Mouse (Mus musculus): ENCODE data around the gene Iqschfp.

Gene Iqschfp

GRCm38 (mm10) chr3:68492513-68492912 lies 600.5 kb downstream of the Iqschfp start:
- in situ Hi-C loops (cut with MseI, MboI), result no loop called here

DNA sequence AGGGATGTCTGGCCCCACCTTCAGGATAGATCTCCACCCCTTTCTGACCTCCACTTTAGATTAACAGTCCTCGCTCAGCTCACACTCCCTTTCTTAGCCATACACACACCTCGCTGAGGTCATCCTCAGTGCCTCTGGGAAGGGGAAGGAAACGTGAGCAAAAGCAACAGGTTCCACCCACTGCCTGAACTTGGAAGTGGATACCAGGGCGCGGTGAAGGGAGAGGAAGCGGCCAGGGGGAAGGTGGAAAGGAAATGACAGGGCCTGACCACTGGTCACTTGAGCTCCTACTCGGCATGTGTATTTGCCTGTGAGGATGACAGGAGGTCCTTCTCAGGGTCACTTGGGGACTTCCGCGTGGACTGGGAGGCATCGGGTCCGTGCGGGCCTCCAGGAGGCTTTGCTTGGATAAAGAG lies 601.1 kb downstream of the Iqschfp start:
- in situ Hi-C loops (cut with MseI, MboI), result no loop called here

GRCm38 (mm10) chr3:68493586-68494295 lies 601.7 kb downstream of the Iqschfp start:
- in situ Hi-C loops (cut with MseI, MboI), result no loop called here

DNA sequence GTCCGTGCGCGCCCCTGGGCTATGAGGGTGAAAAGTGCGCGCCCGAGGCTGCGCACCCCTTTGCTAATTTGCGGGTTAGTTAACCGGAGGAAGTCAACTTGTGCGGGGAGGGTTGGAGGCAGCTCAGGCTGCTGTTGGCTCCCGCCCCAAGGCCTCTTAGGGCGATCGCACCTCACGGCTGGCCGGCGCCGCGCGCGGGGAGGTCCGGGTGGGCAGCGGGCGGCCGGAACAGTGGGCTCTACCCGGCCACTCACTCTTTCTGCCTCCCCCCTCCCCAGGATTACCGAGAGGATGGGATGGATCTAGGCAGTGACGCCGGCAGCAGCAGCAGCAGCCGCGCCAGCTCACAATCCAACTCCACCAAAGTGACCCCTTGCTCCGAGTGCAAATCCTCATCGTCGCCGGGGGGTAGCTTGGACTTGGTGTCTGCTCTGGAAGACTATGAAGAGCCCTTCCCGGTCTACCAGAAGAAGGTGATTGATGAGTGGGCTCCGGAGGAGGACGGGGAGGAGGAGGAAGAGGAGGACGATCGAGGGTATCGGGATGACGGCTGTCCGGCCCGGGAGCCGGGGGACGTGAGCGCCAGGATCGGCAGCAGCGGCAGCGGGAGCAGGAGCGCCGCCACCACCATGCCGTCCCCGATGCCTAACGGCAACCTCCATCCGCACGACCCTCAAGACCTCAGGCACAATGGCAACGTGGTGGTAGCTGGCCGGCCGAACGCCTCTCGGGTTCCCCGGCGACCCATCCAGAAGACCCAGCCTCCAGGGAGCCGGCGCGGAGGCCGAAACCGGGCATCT lies 602.5 kb downstream of the Iqschfp start:
- in situ Hi-C loops (cut with MseI, MboI), result no loop called here

GRCm38 (mm10) chr3:68495096-68495735 lies 603.2 kb downstream of the Iqschfp start:
- in situ Hi-C loops (cut with MseI, MboI), result no loop called here

DNA sequence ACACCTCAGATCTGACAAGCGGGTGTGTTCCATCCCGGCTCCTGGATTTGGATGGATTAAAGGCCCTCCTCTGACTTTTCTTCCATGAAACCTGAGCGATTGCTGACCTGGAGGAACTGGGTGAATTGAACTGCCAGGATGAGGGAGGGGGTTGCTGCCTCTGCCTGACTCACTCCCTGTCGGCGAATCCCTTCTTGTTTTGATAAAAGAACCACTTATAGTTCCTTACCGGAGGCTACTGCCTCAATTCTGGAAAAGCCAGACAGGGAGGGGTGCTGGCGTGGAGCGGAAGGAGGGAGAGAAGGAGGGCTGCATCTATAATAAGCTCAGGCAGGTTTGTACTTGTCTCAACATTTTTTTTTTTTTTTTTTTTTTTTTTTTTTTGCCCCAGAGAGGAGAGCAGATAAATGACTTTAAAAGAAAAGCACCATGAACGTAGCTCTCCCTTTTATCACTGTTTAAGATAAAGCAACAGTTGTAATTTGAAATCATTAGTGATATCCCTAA lies 603.8 kb downstream of the Iqschfp start:
- in situ Hi-C loops (cut with MseI, MboI), result no loop called here

- in situ Hi-C loops (cut with MseI, MboI), result no loop called here
Measured at GRCm38 (mm10) chr3:68496513-68496912, 604.5 kb downstream of the Iqschfp start.

GRCm38 (mm10) chr3:68499532-68500152 lies 607.6 kb downstream of the Iqschfp start:
- in situ Hi-C loops (cut with MseI, MboI), result no loop called here

DNA sequence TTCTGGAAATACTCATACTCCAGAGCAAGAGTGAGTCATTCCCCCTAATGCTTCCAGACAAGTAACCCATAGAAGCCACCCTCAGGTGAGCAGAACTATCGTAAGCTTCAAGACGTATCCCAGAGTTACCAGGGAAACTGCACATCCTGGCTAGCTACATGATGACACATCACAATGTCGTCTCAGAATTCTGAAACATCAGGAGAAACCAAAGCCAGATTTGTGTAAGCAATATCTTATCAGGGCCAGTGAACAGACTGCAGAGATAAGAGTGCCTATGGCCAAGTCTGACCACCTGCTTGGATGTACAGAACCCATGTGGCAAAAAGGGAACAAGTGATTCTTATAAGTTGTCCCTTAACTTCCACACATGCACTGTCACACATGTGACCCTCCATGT lies 612.8 kb downstream of the Iqschfp start:
- in situ Hi-C loops (cut with MseI, MboI), result no loop called here

- in situ Hi-C loops (cut with MseI, MboI), result no loop called here
Measured at GRCm38 (mm10) chr3:68506769-68507318, 614.8 kb downstream of the Iqschfp start.

GRCm38 (mm10) chr3:68508629-68509028 lies 616.6 kb downstream of the Iqschfp start:
- in situ Hi-C loops (cut with MseI, MboI), result no loop called here

GRCm38 (mm10) chr3:68510872-68511271 lies 618.8 kb downstream of the Iqschfp start:
- in situ Hi-C loops (cut with MseI, MboI), result no loop called here

DNA sequence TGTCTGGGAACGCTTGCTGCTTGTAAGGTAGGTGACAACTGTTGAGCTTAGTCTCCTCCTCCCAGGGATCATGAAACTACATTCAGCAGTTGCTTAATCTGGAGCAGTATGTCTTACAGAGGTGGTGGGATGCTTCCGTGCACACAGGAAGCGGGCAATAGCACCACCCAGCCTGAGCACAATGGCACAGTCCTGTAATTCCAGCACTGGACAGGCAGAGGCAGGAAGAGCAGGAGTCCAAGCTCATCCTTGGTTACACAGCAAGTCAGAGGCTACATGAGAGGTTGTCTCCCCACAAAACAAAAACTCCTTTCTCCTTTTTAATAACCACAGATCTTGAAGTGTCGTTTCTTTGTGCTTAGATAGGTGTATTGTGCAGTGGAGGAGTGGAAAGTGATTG lies 619.7 kb downstream of the Iqschfp start:
- in situ Hi-C loops (cut with MseI, MboI), result no loop called here

DNA sequence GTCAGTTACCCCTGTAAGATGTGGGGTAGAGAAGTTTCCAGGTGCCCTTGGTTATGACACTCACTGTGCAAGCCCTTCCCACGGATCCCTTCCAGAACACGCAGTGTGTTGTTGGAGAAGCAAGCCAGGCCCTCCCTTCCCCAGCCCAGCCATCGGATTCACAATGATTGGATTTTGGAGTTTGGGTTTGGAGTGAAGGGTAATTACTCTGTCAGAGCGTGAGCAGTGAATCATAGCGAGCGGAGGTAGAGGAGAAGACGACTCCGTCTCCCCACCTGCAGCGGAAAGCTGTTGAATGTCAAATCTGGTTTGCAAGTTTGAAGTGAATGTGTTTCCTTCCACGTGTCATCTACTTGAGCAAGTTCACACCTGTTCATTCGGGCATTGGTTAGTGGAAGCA lies 620.3 kb downstream of the Iqschfp start:
- in situ Hi-C loops (cut with MseI, MboI), result no loop called here

- in situ Hi-C loops (cut with MseI, MboI), result no loop called here
Measured at GRCm38 (mm10) chr3:68513340-68514119, 621.5 kb downstream of the Iqschfp start.

- in situ Hi-C loops (cut with MseI, MboI), result no loop called here
Measured at GRCm38 (mm10) chr3:68514120-68514497, 622.1 kb downstream of the Iqschfp start.

DNA sequence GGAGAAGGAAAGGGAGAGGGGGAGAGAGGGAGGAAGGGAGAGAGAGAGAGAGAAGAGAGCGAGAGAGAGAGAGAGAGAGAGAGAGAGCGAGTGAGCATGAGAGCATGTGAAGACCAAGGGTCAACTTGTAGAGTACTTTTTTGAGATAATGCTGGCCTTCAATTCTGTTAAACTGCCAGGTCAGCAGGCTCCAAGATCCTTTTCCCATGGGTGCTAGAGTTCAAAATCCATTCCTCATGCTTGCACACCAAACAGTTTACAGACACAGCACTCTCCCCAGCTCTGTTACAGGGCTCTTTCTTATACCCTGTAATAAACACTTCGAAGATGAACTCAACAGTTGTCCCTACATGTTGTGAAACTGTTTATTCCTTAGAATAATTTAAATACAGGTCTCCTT lies 622.7 kb downstream of the Iqschfp start:
- in situ Hi-C loops (cut with MseI, MboI), result no loop called here

- in situ Hi-C loops (cut with MseI, MboI), result no loop called here
Measured at GRCm38 (mm10) chr3:68516393-68517081, 624.5 kb downstream of the Iqschfp start.

GRCm38 (mm10) chr3:68517236-68517635 lies 625.2 kb downstream of the Iqschfp start:
- in situ Hi-C loops (cut with MseI, MboI), result no loop called here

DNA sequence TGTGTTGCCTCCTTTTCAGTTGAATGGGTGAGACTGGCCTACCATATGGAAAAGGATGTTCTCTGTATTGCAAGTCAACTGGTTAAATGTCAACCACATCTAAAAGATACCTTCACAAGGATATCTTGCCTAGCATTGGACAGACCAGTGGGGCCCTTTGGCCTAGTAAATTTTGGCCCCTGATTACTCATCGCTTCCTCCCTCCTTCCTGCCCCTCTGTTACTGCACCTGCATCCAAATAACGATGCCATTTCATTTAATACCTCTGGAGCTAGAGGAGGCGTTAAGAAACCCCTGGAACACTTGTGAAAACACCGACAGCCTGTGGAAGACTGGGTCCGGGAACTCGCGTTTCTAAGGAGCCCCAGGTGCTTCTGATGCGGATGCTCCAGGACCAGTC lies 626.0 kb downstream of the Iqschfp start:
- in situ Hi-C loops (cut with MseI, MboI), result no loop called here
